Mouse (Mus musculus) cerebellum, postnatal 25 days (tissue): ENCODE data around the gene Arpc4.
"Not testable (repeated sequence)": the region's sequence is repeated elsewhere in the genome, so short reads cannot be mapped to it uniquely, and the experiment has no call there.

Source experiments
- DNase-seq, 2 experiments: peaks; one replicate each; pipeline ENCODE4 v3.0.0; 2021; ENCODE audit warnings: mixed read lengths in 2 of 2

Arpc4 gene

GRCm38 (mm10) chr6:113377496-113378385 is at the start of gene Arpc4, which contains the start of gene Tada3:
TSS of gene Arpc4 (plus strand) at chr6:113378115.
TSS of gene Tada3 (minus strand) at chr6:113377883.
- peak; percentile 94 for DNase-seq

GRCm38 (mm10) chr6:113329396-113329795 is 48.5 kb upstream of the Arpc4 start:
- DNase-seq, result no peak

DNA sequence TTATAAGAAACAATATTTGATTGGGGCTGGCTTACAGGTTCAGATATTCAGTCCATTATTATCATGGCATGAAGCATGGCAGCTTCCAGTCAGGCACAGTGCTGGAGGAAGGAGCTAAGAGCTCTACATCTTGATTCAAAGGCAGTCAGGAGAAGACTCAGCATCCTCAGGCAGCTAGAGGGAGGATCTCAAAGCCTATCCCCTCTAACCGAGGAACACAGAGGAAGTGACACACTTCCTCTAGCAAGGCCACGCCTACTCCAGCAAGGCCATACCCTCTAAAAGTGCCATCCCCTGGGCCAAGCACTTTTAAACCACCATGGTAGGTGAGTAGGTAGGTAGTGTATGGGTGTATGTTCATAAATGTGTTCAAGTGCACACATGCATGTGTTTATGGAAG is 47.4 kb upstream of the Arpc4 start:
- no peak for DNase-seq

DNA sequence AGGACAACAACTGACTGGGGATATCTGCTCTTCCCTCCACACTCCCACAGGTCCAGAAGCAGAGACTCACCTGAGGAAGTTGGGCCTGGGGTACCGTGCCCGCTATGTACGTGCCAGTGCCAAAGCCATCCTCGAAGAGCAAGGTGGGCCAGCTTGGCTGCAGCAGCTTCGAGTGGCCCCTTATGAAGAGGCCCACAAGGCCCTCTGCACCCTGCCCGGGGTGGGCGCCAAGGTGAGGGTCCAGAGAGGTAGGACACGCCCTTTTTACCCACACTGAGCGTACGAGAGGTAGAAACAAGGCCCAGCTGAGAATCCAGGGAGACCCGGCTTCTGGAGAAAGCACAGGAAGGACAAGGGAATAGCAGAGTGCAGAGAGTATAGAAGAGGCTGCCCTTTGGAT is 46.2 kb upstream of the Arpc4 start:
- DNase-seq, result no peak

DNA sequence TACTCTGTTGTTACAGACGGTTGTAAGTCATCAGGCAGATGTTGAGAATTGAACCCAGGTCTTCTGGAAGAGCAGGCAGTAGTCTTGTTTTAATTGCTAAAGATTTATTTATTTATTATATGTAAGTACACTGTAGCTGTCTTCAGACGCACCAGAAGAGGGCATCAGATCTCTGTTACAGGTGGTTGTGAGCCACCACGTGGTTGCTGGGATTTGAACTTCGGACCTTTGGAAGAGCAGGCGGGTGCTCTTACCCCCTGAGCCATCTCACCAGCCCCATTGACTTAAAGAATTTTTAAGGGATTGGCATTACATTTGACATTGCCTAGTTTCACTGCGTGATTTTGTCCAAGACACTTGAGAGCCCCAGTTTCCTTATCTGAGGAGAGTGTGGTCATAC is 45.2 kb upstream of the Arpc4 start:
- DNase-seq, result not testable (repeated sequence)

DNA sequence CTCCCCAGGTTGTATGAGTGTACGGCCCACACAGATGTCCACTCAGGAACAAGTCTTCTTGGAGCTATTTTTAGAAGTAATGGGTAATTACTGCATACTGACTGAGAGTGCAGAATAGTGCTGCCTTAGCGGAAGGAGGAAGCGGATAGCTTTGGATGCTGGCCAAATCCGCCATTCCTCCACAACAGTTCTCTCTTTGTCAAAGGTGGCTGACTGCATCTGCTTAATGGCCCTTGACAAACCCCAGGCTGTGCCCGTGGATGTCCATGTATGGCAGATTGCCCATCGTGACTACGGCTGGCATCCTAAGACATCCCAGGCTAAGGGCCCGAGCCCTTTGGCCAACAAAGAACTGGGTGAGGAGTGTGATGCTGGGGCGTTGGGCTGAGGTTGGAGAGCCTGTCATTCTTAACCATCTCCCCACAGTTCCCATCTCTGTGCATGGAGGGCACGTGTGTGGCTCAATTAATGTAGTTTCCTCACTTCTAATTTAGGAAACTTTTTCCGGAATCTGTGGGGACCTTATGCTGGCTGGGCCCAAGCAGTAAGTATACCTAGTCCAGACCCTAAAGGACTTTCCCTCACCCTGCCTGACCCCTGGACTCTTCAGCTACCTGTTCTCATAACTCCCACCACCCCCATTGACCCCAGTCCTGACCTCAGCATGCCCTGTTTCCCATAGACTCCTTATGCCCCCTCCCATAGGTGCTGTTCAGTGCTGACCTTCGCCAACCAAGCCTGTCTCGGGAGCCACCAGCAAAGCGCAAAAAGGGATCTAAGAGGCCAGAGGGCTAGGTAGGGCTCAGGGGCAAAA is 44.6 kb upstream of the Arpc4 start:
- DNase-seq, result peak in 1 of 2 experiments; percentile 59

GRCm38 (mm10) chr6:113334216-113334615 is 43.7 kb upstream of the Arpc4 start:
- no peak for DNase-seq

DNA sequence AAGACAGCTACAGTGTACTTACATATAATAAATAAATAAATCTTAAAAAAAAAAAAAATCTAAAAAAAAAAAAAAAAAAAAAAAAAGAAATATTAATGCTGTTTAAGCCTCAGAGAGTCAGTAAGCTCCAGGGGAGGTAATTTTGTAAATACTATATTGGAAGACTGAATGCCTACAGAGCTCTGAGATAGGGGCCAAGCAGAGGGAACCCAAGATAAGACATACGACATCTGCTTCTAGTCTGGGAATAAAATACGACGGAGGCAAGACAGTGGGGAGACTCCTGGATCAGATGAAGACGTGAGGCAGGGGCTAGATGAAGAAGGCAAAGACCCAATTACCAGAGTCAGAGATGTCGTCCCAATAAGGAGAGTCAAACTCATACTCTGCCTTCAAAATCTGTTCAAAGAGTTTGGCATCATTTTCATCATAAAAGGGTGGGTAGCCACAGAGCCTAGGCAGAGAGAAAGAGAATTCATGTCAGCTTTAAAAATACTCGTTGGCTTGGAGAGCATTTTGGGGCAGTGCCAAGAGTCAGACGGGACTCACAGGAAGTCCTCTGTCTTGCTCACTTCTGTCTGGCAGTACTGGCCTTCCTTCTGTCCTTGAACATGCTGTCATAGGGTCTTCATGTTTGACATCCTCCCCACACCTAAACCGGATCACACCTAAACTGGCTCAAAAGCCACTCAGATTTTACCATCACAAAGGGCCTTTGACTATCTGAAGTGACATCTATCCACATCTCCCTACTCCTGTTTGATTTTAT is 40.9 kb upstream of the Arpc4 start:
- DNase-seq, result peak in 1 of 2 experiments; percentile 38

DNA sequence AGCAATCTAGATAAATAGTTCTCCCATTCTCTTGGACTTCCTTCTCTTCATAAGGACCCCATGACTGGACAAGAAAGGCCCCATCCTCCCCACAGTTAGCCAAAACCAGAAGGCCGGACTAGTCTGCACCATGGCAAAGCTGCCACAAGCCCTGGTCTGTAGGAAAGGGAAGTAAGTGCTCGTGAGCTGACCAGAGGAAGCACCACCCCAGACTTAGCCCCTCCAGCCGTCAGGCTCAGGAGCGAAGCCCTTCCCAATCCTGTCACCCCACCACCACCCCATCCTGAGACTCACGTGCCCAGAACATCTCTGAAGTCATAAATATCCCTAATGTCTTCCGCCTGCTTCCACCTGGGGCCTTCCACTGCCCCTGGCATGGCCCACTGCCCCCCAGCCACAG is 36.3 kb upstream of the Arpc4 start:
- no peak for DNase-seq

DNA sequence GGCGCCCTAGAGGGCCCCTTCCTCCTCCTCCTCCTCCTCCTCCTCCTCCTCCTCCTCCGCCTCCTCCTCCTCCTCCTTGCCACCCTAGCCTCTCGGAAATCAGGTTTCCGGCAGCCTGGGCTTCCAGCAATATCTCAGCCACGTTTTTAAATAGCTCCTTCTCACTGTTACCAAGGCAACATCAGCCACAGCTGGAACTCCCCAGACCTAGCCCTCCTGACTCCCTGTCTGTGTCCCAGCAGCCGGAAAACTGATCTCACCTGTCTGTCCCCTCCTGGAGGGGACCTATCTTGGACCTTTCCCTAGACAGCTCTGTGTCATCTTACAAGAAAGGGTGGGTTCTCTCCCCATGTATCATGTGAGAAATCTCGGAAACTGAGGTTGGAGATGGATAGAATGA is 35.6 kb upstream of the Arpc4 start:
- DNase-seq, result no peak

GRCm38 (mm10) chr6:113343177-113344092 is 34.5 kb upstream of the Arpc4 start, which contains the start of gene Camk1:
TSS of gene Camk1 (minus strand) at chr6:113343984.
- DNase-seq, result peak; percentile 86 to 89

DNA sequence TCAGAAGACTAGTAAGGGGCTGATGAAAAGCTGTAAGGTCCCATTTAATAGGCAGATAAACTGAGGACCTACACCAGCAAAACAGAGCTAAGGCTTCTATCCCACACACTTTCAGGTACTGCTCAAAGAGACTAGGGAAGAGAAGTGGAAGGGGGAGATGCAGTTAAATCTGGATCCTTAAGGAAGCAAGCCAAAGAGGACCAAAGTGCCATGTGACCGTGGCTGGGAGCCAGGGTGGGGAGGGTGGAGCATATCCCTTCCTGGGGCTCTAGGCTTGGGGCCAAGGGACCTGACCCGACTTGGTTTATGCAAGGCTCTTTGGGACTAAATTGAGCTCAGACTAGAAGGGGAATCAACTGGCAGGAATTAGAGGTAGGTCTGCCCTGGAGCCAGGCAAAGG is 33.6 kb upstream of the Arpc4 start:
- peak; percentile 38 to 71 for DNase-seq

- no peak for DNase-seq
Observed at GRCm38 (mm10) chr6:113346897-113347296, 31.0 kb upstream of the Arpc4 start.

DNA sequence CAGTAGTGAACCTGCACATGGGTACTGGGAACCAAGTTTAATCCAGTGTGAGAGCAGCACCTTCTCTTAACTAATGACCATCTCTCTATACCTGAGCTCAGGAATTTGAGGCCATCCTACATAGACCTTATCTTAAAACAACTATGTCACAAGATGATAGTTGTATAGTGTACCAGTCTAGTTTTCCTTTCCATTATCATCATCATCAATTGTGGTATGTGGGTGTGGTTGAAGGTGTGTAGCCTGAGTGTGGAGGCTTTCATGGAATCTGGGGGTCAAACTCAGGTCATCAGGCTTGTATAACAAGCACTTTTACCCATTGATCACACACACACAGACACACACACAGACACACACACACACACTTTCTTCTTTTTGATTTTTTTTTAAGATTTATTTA is 27.4 kb upstream of the Arpc4 start:
- DNase-seq, result no peak

GRCm38 (mm10) chr6:113351161-113351560 is 26.8 kb upstream of the Arpc4 start:
- no peak for DNase-seq

DNA sequence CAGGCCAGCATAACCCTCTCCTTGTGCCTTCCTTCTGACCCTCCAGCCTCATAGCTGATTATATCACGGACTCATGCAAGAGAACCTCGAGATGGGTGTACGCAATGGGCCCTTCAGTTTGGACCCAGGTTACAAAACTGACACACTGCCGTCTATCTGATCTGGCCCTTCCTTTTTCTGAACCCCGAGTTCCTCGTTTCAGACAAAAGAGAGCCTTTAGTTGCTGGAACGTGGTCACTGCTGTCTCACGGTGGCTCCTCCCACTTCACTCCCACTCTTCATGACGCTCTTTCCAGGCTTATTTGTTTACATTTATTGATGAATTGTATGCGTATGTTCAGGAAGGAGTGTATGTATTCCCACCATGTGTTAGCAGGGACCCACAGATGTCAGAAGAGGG is 26.3 kb upstream of the Arpc4 start:
- DNase-seq, result no peak

GRCm38 (mm10) chr6:113352820-113353219 is 25.1 kb upstream of the Arpc4 start:
- no peak for DNase-seq

DNA sequence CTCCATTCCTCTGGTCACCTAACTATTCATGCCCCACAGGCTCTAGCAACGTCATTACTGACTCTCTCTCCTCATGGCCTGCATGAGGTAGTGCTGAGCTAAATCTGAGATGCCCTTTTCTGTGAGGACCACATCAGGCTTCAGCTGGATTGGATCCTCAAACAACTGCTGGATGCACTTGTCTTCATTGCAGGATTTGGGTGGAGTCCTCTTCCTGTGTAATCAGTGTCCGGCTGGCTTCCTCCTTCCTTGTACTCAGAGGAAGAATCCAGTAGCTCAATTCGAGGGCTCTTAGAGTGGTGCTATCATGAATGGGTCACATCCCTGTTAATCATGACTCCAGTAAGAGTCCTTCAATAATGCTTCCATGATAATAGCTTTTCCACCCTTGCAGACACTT is 24.2 kb upstream of the Arpc4 start:
- no peak for DNase-seq

- DNase-seq, result no peak
Observed at GRCm38 (mm10) chr6:113361476-113361875, 16.4 kb upstream of the Arpc4 start.

DNA sequence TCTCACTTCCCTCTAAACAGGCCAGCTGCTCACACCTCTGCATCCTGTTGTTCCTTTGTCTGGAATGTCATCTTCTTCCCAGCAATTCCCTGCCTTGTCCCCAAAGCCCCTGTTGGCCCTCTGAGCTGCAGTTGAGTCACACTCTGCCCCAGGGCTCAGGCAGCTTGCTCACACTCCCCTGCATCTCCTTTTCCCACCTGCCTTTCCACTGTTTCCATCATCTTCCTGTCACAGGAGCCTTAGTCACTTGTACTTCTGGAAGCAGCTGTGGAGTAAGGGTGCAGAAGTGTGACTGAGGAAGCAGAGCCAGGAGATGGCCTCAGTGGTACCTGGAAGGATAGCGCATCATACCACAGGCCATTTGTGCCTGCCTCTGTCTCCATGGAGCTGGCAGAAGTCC is 15.7 kb upstream of the Arpc4 start:
- no peak for DNase-seq

DNA sequence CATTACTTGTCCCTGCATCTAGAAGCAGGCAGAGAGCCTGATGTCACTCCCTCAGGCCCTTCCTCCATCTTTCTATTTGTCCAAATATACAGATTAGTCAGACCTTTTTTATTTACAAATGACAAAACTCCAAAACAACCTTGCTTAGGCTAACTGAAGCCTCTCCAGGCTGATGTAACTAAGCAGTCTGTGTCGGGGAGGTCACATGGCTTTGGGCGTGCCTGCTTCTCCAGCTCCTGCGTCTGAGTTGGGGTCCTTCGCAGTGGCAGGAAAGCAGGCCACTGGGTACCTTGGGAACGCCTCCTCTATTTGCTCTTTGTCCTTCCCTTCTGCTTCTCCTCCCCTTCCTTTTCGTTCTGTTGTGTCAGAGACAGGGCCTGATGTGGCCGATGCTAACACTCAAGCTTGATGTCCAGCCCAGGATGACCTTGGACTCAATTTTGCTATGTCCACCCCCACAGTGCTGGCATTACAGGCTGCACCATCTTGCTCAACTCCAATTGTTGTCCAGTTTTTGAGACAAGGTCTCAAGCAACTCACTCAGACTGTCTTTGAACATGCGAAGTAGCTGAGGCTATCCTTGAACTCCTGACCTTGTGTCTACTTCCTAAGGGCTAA is 13.3 kb upstream of the Arpc4 start:
- no peak for DNase-seq
